Comparison of ENCODE assay signal across 8 mouse cellular contexts in genomic region chr19:5460465-5460911, GRCm38 (mm10). TPM values are rescaled to one million over a fixed set of nuclear protein-coding genes. Genes with fewer than 3 reads are reported as not detected.
A peak's percentile ranks its signal among the peaks of the same experiment; 100 is the strongest.
DNase-seq lines count a peak whose midpoint lies in the region; ATAC-seq and TF ChIP-seq lines count a peak whose summit lies in the region.

Gene Fibp (plus strand): TSS chr19:5460615.

- under 1% methylated on average over 32 of the region's 32 CpGs for WGBS in forebrain, embryonic 11.5 days
- 0% methylated on average over 32 of the region's 32 CpGs for WGBS in heart, embryonic 16.5 days
- WGBS in liver, embryonic 16.5 days (ENCODE audit: insufficient replicate concordance): under 1% methylated on average over 32 of the region's 32 CpGs
- WGBS in neural tube, embryonic 13.5 days: under 1% methylated on average over 32 of the region's 32 CpGs

- H3K4me3 ChIP-seq in forebrain, embryonic 11.5 days (ENCODE audit: low read depth, low read length): peak within 1 kb of the TSS; percentile 80
- H3K4me3 ChIP-seq in heart, embryonic 16.5 days (ENCODE audit: low read length): peak within 1 kb of the TSS; percentile 87
- peak within 1 kb of the TSS; percentile 88 for H3K4me3 ChIP-seq in liver, embryonic 16.5 days (ENCODE audit: low read depth, low read length)
- peak within 1 kb of the TSS; percentile 80 for H3K4me3 ChIP-seq in neural tube, embryonic 13.5 days
- H3K4me3 ChIP-seq in testis, adult 2 months (ENCODE audit: control insufficient read depth, low read depth, low read length): peak within 1 kb of the TSS; percentile 87

- DNase-seq in CD8-positive naive resting alpha-beta T cell, adult 2 months (ENCODE audit: low read depth in 2 of 2, low spot score in 2 of 2): peak; percentile 75 to 84
- peak; percentile 73 for DNase-seq in c-Kit-positive CD71-negative TER-119-negative erythroid progenitor cells, embryonic 14.5 days (ENCODE audit: low read depth)
- DNase-seq in forebrain, embryonic 11.5 days (ENCODE audit: low spot score): peak; percentile 90
- DNase-seq in kidney, postnatal 36 days: peak; percentile 87 to 92

- H3K9me3 ChIP-seq in forebrain, embryonic 11.5 days (ENCODE audit: control insufficient read depth, low read length): no peaks in the 10 kb centered on the region
- no peaks in the 10 kb centered on the region for H3K9me3 ChIP-seq in heart, embryonic 16.5 days (replicated peaks; ENCODE audit: control insufficient read depth, low read length)
- no peaks in the 10 kb centered on the region for H3K9me3 ChIP-seq in liver, embryonic 16.5 days (replicated peaks; ENCODE audit: control insufficient read depth, low read length)
- no peaks in the 10 kb centered on the region for H3K9me3 ChIP-seq in neural tube, embryonic 13.5 days

- H3K4me2 ChIP-seq in forebrain, embryonic 11.5 days (ENCODE audit: low read depth, low read length, severe bottlenecking): peak within 1 kb of the TSS; percentile 88
- peak within 1 kb of the TSS; percentile 93 for H3K4me2 ChIP-seq in heart, embryonic 16.5 days (ENCODE audit: low read depth, low read length)
- peak within 1 kb of the TSS; percentile 92 for H3K4me2 ChIP-seq in liver, embryonic 16.5 days (ENCODE audit: low read depth, low read length)
- H3K4me2 ChIP-seq in neural tube, embryonic 13.5 days: peak within 1 kb of the TSS; percentile 99

- H3K27me3 ChIP-seq in forebrain, embryonic 11.5 days (ENCODE audit: control insufficient read depth, insufficient read depth, low read length): peaks cover 6% of the 10 kb centered on the region; the same call in 1 of the 2 replicates
- H3K27me3 ChIP-seq in heart, embryonic 16.5 days (ENCODE audit: control insufficient read depth, insufficient read depth, low read length): no peaks in the 10 kb centered on the region
- no peaks in the 10 kb centered on the region for H3K27me3 ChIP-seq in liver, embryonic 16.5 days (ENCODE audit: control insufficient read depth, insufficient read depth, low read depth, low read length)
- peaks cover 13% of the 10 kb centered on the region; the same call in 1 of the 2 replicates for H3K27me3 ChIP-seq in neural tube, embryonic 13.5 days
- no peaks in the 10 kb centered on the region for H3K27me3 ChIP-seq in testis, adult 2 months (ENCODE audit: control insufficient read depth, insufficient read depth, low read length)

- ATAC-seq in forebrain, embryonic 11.5 days (replicated peaks; ENCODE audit: low FRiP score): peak; percentile 52
- ATAC-seq in heart, embryonic 16.5 days (replicated peaks; ENCODE audit: extremely low read depth, insufficient read depth, low FRiP score): peak; percentile 26; the same call in 1 of the 2 replicates
- ATAC-seq in liver, embryonic 16.5 days (ENCODE audit: low read depth): peak; percentile 63
- ATAC-seq in neural tube, embryonic 13.5 days (ENCODE audit: low read depth): peak; percentile 47

- H3K9ac ChIP-seq in forebrain, embryonic 11.5 days (ENCODE audit: low read length): peak within 1 kb of the TSS; percentile 81
- peak within 1 kb of the TSS; percentile 88 for H3K9ac ChIP-seq in heart, embryonic 16.5 days (ENCODE audit: low read length)
- H3K9ac ChIP-seq in liver, embryonic 16.5 days (ENCODE audit: low read depth, low read length): peak within 1 kb of the TSS; percentile 85
- H3K9ac ChIP-seq in neural tube, embryonic 13.5 days: peak within 1 kb of the TSS; percentile 78

- H3K4me1 ChIP-seq in forebrain, embryonic 11.5 days (replicated peaks; ENCODE audit: control insufficient read depth, insufficient read depth, low read length): peaks cover 23% of the 10 kb centered on the region; the same call in 1 of the 2 replicates
- peaks cover 36% of the 10 kb centered on the region for H3K4me1 ChIP-seq in heart, embryonic 16.5 days (ENCODE audit: control insufficient read depth, insufficient read depth, low read length)
- H3K4me1 ChIP-seq in liver, embryonic 16.5 days (ENCODE audit: control insufficient read depth, low read depth, low read length): peaks cover 32% of the 10 kb centered on the region
- peaks cover 59% of the 10 kb centered on the region for H3K4me1 ChIP-seq in neural tube, embryonic 13.5 days (replicated peaks)
- peaks cover 22% of the 10 kb centered on the region for H3K4me1 ChIP-seq in testis, adult 2 months (ENCODE audit: control insufficient read depth, insufficient read depth, low read length)

- no peak for TF ChIP-seq CTCF in testis, adult 2 months (IDR thresholded peaks at IDR 0.05; ENCODE audit: control insufficient read depth, insufficient read depth, insufficient replicate concordance, low read depth, low read length)

- no peaks in the 10 kb centered on the region; the same call in 1 of the 2 replicates for H3K36me3 ChIP-seq in forebrain, embryonic 11.5 days (ENCODE audit: control insufficient read depth, insufficient read depth, low read length)
- peaks cover 16% of the 10 kb centered on the region for H3K36me3 ChIP-seq in heart, embryonic 16.5 days (ENCODE audit: control insufficient read depth, insufficient read depth)
- H3K36me3 ChIP-seq in liver, embryonic 16.5 days (ENCODE audit: control insufficient read depth, insufficient read depth): no peaks in the 10 kb centered on the region
- peaks cover 27% of the 10 kb centered on the region for H3K36me3 ChIP-seq in neural tube, embryonic 13.5 days
- no peaks in the 10 kb centered on the region for H3K36me3 ChIP-seq in testis, adult 2 months (ENCODE audit: control insufficient read depth, insufficient read depth, low read length)

- H3K27ac ChIP-seq in forebrain, embryonic 11.5 days (ENCODE audit: low read depth, low read length): peak within 1 kb of the TSS; percentile 55; the same call in 1 of the 2 replicates
- peak within 1 kb of the TSS; percentile 78 for H3K27ac ChIP-seq in heart, embryonic 16.5 days (ENCODE audit: low read length)
- H3K27ac ChIP-seq in liver, embryonic 16.5 days (ENCODE audit: low read length): peak within 1 kb of the TSS; percentile 68
- peak within 1 kb of the TSS; percentile 70 for H3K27ac ChIP-seq in neural tube, embryonic 13.5 days (replicated peaks)
- peak within 1 kb of the TSS; percentile 50 for H3K27ac ChIP-seq in testis, adult 2 months (ENCODE audit: control insufficient read depth, insufficient read depth, low read depth, low read length)

- TF ChIP-seq POLR2A in testis, adult 2 months (IDR thresholded peaks at IDR 0.05; ENCODE audit: control insufficient read depth, low read depth, low read length): peak; percentile 73

RNA-seq across cellular contexts. Expression of gene Fibp, which starts in this region (rescaled TPM):
- 105 TPM in 2 replicates for polyA plus RNA-seq in forebrain, embryonic 11.5 days (2014; fragmentation: Nextera tagmentation; extraction: Ambion mirVana)
- 108 TPM in 2 replicates for polyA plus RNA-seq in heart, embryonic 16.5 days (2015; fragmentation: Nextera tagmentation; extraction: Ambion mirVana)
- 25.9 and 27.2 TPM in 2 replicates for polyA plus RNA-seq in liver, embryonic 16.5 days (2015; fragmentation: Nextera tagmentation; extraction: Ambion mirVana)
- 163 and 164 TPM in 2 replicates for polyA plus RNA-seq in neural tube, embryonic 13.5 days (2015; fragmentation: Nextera tagmentation; extraction: Ambion mirVana)
- 70.0 and 71.3 TPM in 2 replicates for polyA plus RNA-seq in testis, adult 2 months (2012; rRNA removed)

Comparison
In these comparisons a context has a peak if more than half of its experiments do, and no peak if none do; other contexts are left out.
1. Peak in every context shown above with its lines: DNase-seq, ATAC-seq, H3K4me3 ChIP-seq and H3K27ac ChIP-seq.